Comparison of ENCODE assay signal across 9 mouse cellular contexts in genomic region chr6:67532665-67533440, GRCm38 (mm10). TPM values are rescaled to one million over a fixed set of nuclear protein-coding genes. Genes with fewer than 3 reads are reported as not detected.
A peak's percentile ranks its signal among the peaks of the same experiment; 100 is the strongest.
DNase-seq lines count a peak whose midpoint lies in the region; ATAC-seq lines count a peak whose summit lies in the region.
"Had no signal": no experiment of that assay in that cellular context is flagged by ENCODE, and none has a peak within 500 bp of the region (broad histone marks: within the 10 kb centered on the region; RNA-seq: fewer than 3 reads in every experiment).

No protein-coding gene starts in this region.

- no peaks in the 10 kb centered on the region for H3K9me3 ChIP-seq in embryonic facial prominence, embryonic 11.5 days (replicated peaks; ENCODE audit: control insufficient read depth, low read length)
- H3K9me3 ChIP-seq in intestine, embryonic 16.5 days (ENCODE audit: control insufficient read depth, low read length), result no peaks in the 10 kb centered on the region
- H3K9me3 ChIP-seq in neural tube, embryonic 12.5 days, result no peaks in the 10 kb centered on the region

- H3K27ac ChIP-seq in embryonic facial prominence, embryonic 11.5 days (replicated peaks; ENCODE audit: low read depth, low read length), result no peak overlapping the region
- no peak overlapping the region for H3K27ac ChIP-seq in intestine, embryonic 16.5 days (ENCODE audit: low read length)
- H3K27ac ChIP-seq in neural tube, embryonic 12.5 days, result no peak overlapping the region

- WGBS in embryonic facial prominence, embryonic 11.5 days, result 8% methylated on average over 29 of the region's 29 CpGs
- WGBS in intestine, embryonic 16.5 days, result 9% methylated on average over 29 of the region's 29 CpGs
- 11% methylated on average over 29 of the region's 29 CpGs for WGBS in neural tube, embryonic 12.5 days

- no peaks in the 10 kb centered on the region for H3K4me1 ChIP-seq in embryonic facial prominence, embryonic 11.5 days (ENCODE audit: control insufficient read depth, insufficient read depth, low read length)
- H3K4me1 ChIP-seq in intestine, embryonic 16.5 days (ENCODE audit: control insufficient read depth, insufficient read depth, low read length), result peaks cover 12% of the 10 kb centered on the region
- peaks cover 16% of the 10 kb centered on the region for H3K4me1 ChIP-seq in neural tube, embryonic 12.5 days

- peaks cover 34% of the 10 kb centered on the region for H3K27me3 ChIP-seq in embryonic facial prominence, embryonic 11.5 days (ENCODE audit: control insufficient read depth, insufficient read depth, low read length)
- H3K27me3 ChIP-seq in intestine, embryonic 16.5 days (replicated peaks; ENCODE audit: control insufficient read depth, insufficient read depth, low read length), result peaks cover 38% of the 10 kb centered on the region
- H3K27me3 ChIP-seq in neural tube, embryonic 12.5 days (replicated peaks), result peaks cover 58% of the 10 kb centered on the region

- 0 out of 2 replicates have a peak overlapping the region, but pooled peaks have one; percentile 14 for H3K4me3 ChIP-seq in embryonic facial prominence, embryonic 11.5 days (ENCODE audit: low read depth, low read length)
- no peak overlapping the region for H3K4me3 ChIP-seq in intestine, embryonic 16.5 days (ENCODE audit: low read length)
- peak overlapping the region; percentile 19; the same call in 1 of the 2 replicates for H3K4me3 ChIP-seq in neural tube, embryonic 12.5 days

- peak overlapping the region; percentile 29 for H3K4me2 ChIP-seq in embryonic facial prominence, embryonic 11.5 days (ENCODE audit: low read depth, low read length)
- H3K4me2 ChIP-seq in intestine, embryonic 16.5 days (ENCODE audit: low read depth, low read length), result peak overlapping the region; percentile 29
- peak overlapping the region; percentile 51 for H3K4me2 ChIP-seq in neural tube, embryonic 12.5 days (replicated peaks)

- ATAC-seq in embryonic facial prominence, embryonic 11.5 days (replicated peaks; ENCODE audit: insufficient number of reproducible peaks, low FRiP score, low TSS enrichment, low read depth), result peak; percentile 73
- ATAC-seq in intestine, embryonic 16.5 days, result peak; percentile 75
- peak; percentile 59; the same call in 1 of the 2 replicates for ATAC-seq in neural tube, embryonic 12.5 days (ENCODE audit: low FRiP score, low read depth)

- no peak overlapping the region for H3K9ac ChIP-seq in embryonic facial prominence, embryonic 11.5 days (replicated peaks; ENCODE audit: low read length)
- H3K9ac ChIP-seq in intestine, embryonic 16.5 days (ENCODE audit: low read depth, low read length), result no peak overlapping the region; the same call in 1 of the 2 replicates
- no peak overlapping the region for H3K9ac ChIP-seq in neural tube, embryonic 12.5 days

- H3K36me3 ChIP-seq in embryonic facial prominence, embryonic 11.5 days (replicated peaks; ENCODE audit: control insufficient read depth, insufficient read depth, low read depth, low read length), result no peaks in the 10 kb centered on the region
- H3K36me3 ChIP-seq in intestine, embryonic 16.5 days (ENCODE audit: control insufficient read depth, insufficient read depth, low read length), result no peaks in the 10 kb centered on the region
- no peaks in the 10 kb centered on the region for H3K36me3 ChIP-seq in neural tube, embryonic 12.5 days

- DNase-seq in frontal cortex, adult 2 months (ENCODE audit: extremely low spot score in 1 of 2, low spot score in 1 of 2), result peak; percentile 8 to 25
- DNase-seq in frontal cortex, postnatal 25 days (ENCODE audit: low spot score in 2 of 2), result no peak
- DNase-seq in embryonic facial prominence, embryonic 11.5 days (ENCODE audit: low spot score), result peak; percentile 74
- DNase-seq in lung, adult 18-20 months, result peak; percentile 82 to 91
- DNase-seq in urinary bladder, postnatal 14 days (ENCODE audit: low spot score), result peak; percentile 90
- DNase-seq in adrenal gland, postnatal 36 days, result no peak

RNA-seq across cellular contexts. Expression of gene Tacstd2, which starts 2.7 kb away (rescaled TPM):
- polyA plus RNA-seq in frontal cortex, adult 2 months (2012; rRNA removed), result 0.10 and 0.42 TPM in 2 replicates
- polyA plus RNA-seq in embryonic facial prominence, embryonic 11.5 days (2014; fragmentation: Nextera tagmentation; extraction: Ambion mirVana), result 11.5 and 14.5 TPM in 2 replicates
- polyA plus RNA-seq in intestine, embryonic 16.5 days (2015; fragmentation: Nextera tagmentation; extraction: Ambion mirVana), result 4.6 and 6.3 TPM in 2 replicates
- 2.7 and 2.8 TPM in 2 replicates for polyA plus RNA-seq in neural tube, embryonic 12.5 days (2016; fragmentation: Nextera tagmentation; extraction: Ambion mirVana)
- total RNA-seq in adrenal gland, postnatal 36 days (2021), result not detected

RNA-seq across cellular contexts. Expression of gene Il23r, which starts 41.2 kb away (rescaled TPM):
- not detected in 2 replicates for polyA plus RNA-seq in frontal cortex, adult 2 months (2012; rRNA removed)
- polyA plus RNA-seq in embryonic facial prominence, embryonic 11.5 days (2014; fragmentation: Nextera tagmentation; extraction: Ambion mirVana), result not detected in 2 replicates
- polyA plus RNA-seq in intestine, embryonic 16.5 days (2015; fragmentation: Nextera tagmentation; extraction: Ambion mirVana), result 0.10 and 0.37 TPM in 2 replicates
- polyA plus RNA-seq in neural tube, embryonic 12.5 days (2016; fragmentation: Nextera tagmentation; extraction: Ambion mirVana), result not detected in 2 replicates
- 1 to 10 TPM; 5.6 to 7.4 TPM for total RNA-seq in adrenal gland, postnatal 36 days (2021)
- total RNA-seq: left cerebral cortex, postnatal 25 days had no signal

Comparison
In these comparisons a context has a peak if more than half of its experiments do, and no peak if none do; other contexts are left out.
1. DNase-seq: peak in frontal cortex, adult 2 months (2 of 2), embryonic facial prominence, embryonic 11.5 days (single experiment), lung, adult 18-20 months (2 of 2) and urinary bladder, postnatal 14 days (single experiment); none in frontal cortex, postnatal 25 days (0 of 2) and adrenal gland, postnatal 36 days (0 of 2).
2. Peak in every context shown above with its lines, with median percentiles within 50 percentile points of each other: ATAC-seq and H3K4me2 ChIP-seq.